Mouse (Mus musculus) brain, embryonic 14.5 days (tissue): ENCODE results near the gene Adamts15.

Experiments
- CTCF ChIP-seq: fragments of 200-500 bp; IDR thresholded peaks from 2 replicates; pipeline ENCODE4 v1.5.1; 2012; ENCODE audit warnings: inconsistent platforms, mild to moderate bottlenecking, moderate library complexity, borderline replicate concordance; ENCODE audit not compliant: insufficient read depth, insufficient read length; ENCODE audit errors: extremely low read depth
- POLR2A ChIP-seq: fragments of 200-500 bp; IDR thresholded peaks from 2 replicates; pipeline ENCODE4 v1.6.1; 2012; ENCODE audit warnings: mild to moderate bottlenecking, inconsistent platforms, borderline replicate concordance; ENCODE audit not compliant: poor library complexity, insufficient read depth, insufficient read length, severe bottlenecking; ENCODE audit errors: extremely low read depth

GRCm38 (mm10) chr9:30918466-30919356 is 3.5 kb downstream of the Adamts15 start:
- no peak for TF ChIP-seq CTCF
- TF ChIP-seq POLR2A, result no peak
